In genomic region chr5:149321909-149322841, GRCm38 (mm10) we compare ENCODE assay signal across 8 mouse cellular contexts. TPM values are rescaled to one million over a fixed set of nuclear protein-coding genes. Genes with fewer than 3 reads are reported as not detected.
DNase-seq lines count a peak whose midpoint lies in the region; ATAC-seq and TF ChIP-seq lines count a peak whose summit lies in the region.

No protein-coding gene starts in this region.

- no peaks in the 10 kb centered on the region for H3K36me3 ChIP-seq in hindbrain, embryonic 10.5 days
- no peaks in the 10 kb centered on the region for H3K36me3 ChIP-seq in limb, embryonic 12.5 days
- no peaks in the 10 kb centered on the region for H3K36me3 ChIP-seq in stomach, embryonic 14.5 days (ENCODE audit: control insufficient read depth, insufficient read depth, low read length)

- peak overlapping the region; percentile 36; the same call in 1 of the 2 replicates for H3K4me2 ChIP-seq in limb, embryonic 12.5 days
- no peak overlapping the region for H3K4me2 ChIP-seq in stomach, embryonic 14.5 days (replicated peaks; ENCODE audit: low read depth, low read length)

- no peak overlapping the region for H3K9ac ChIP-seq in limb, embryonic 12.5 days (replicated peaks)
- no peak overlapping the region for H3K9ac ChIP-seq in stomach, embryonic 14.5 days (replicated peaks; ENCODE audit: low read depth, low read length)

- H3K4me1 ChIP-seq in hindbrain, embryonic 10.5 days (replicated peaks) = peaks cover 72% of the 10 kb centered on the region
- peaks cover 55% of the 10 kb centered on the region for H3K4me1 ChIP-seq in limb, embryonic 12.5 days (replicated peaks)
- peaks cover 34% of the 10 kb centered on the region for H3K4me1 ChIP-seq in stomach, embryonic 14.5 days (ENCODE audit: control insufficient read depth, insufficient read depth, low read length)

- no peak for TF ChIP-seq CTCF in left cerebral cortex, adult 2 months (IDR thresholded peaks at IDR 0.05)

- no peak overlapping the region for H3K4me3 ChIP-seq in left cerebral cortex, adult 2 months
- 0 out of 2 replicates have a peak overlapping the region, but pooled peaks have one; percentile 11 for H3K4me3 ChIP-seq in hindbrain, embryonic 10.5 days
- no peak overlapping the region for H3K4me3 ChIP-seq in limb, embryonic 12.5 days (replicated peaks)
- H3K4me3 ChIP-seq in stomach, embryonic 14.5 days (ENCODE audit: low read depth, low read length) = no peak overlapping the region

- no peaks in the 10 kb centered on the region for H3K9me3 ChIP-seq in hindbrain, embryonic 10.5 days
- H3K9me3 ChIP-seq in limb, embryonic 12.5 days = no peaks in the 10 kb centered on the region
- H3K9me3 ChIP-seq in stomach, embryonic 14.5 days (ENCODE audit: control insufficient read depth, low read depth, low read length) = no peaks in the 10 kb centered on the region

- no peak for ATAC-seq in limb, embryonic 12.5 days (ENCODE audit: insufficient number of reproducible peaks, insufficient read depth, low FRiP score, low TSS enrichment, low read depth)
- no peak for ATAC-seq in stomach, embryonic 14.5 days (ENCODE audit: insufficient number of reproducible peaks, insufficient read depth, low FRiP score, low read depth)

- H3K27ac ChIP-seq in left cerebral cortex, adult 2 months = peak overlapping the region; percentile 36; the same call in 1 of the 2 replicates
- peak overlapping the region; percentile 87 for H3K27ac ChIP-seq in hindbrain, embryonic 10.5 days
- peak overlapping the region; percentile 98 for H3K27ac ChIP-seq in limb, embryonic 12.5 days
- peak overlapping the region; percentile 84 for H3K27ac ChIP-seq in stomach, embryonic 14.5 days (ENCODE audit: low read length)

- H3K27me3 ChIP-seq in hindbrain, embryonic 10.5 days (ENCODE audit: insufficient read depth, poor library complexity, severe bottlenecking) = 0 out of 2 replicates have a peak, but pooled peaks cover 4% of the 10 kb centered on the region
- H3K27me3 ChIP-seq in limb, embryonic 12.5 days = no peaks in the 10 kb centered on the region
- H3K27me3 ChIP-seq in stomach, embryonic 14.5 days (ENCODE audit: control insufficient read depth, insufficient read depth, low read length) = no peaks in the 10 kb centered on the region

- no peak for DNase-seq in left cerebral cortex, adult 2 months (ENCODE audit: extremely low spot score in 1 of 2, low spot score in 2 of 2)
- no peak for DNase-seq in left cerebral cortex, postnatal 14 days (ENCODE audit: low spot score in 2 of 2)
- DNase-seq in hindbrain, embryonic 10.5 days (ENCODE audit: low spot score) = peak; percentile 63
- no peak for DNase-seq in cerebellum, adult 9-11 months
- no peak for DNase-seq in adrenal gland, postnatal 14 days
- DNase-seq in adrenal gland, postnatal 4 days (ENCODE audit: low spot score in 2 of 2) = no peak

- 39% methylated on average over 15 of the region's 15 CpGs for WGBS in hindbrain, embryonic 10.5 days
- WGBS in limb, embryonic 12.5 days = 23% methylated on average over 15 of the region's 15 CpGs
- WGBS in stomach, embryonic 14.5 days = 20% methylated on average over 15 of the region's 15 CpGs

- intact Hi-C loops in left cerebral cortex, adult 2 months (cut with DNase I) = no loop called here
- intact Hi-C loops in left cerebral cortex, postnatal 14 days (cut with DNase I) = no loop called here

RNA-seq across cellular contexts. Expression of gene Alox5ap, which starts 57.6 kb away (rescaled TPM):
- 10 to 100 TPM; 10.0 to 12.2 TPM for total RNA-seq in left cerebral cortex, adult 2 months (2021)
- 10 to 100 TPM in 1 of 2 experiments, 1 to 10 TPM in 1; 8.1 to 11.7 TPM for total RNA-seq in left cerebral cortex, postnatal 14 days (2021)
- polyA plus RNA-seq in hindbrain, embryonic 10.5 days (2016; fragmentation: Nextera tagmentation; extraction: Ambion mirVana) = 5.1 and 7.5 TPM in 2 replicates
- 11.0 and 13.8 TPM in 2 replicates for polyA plus RNA-seq in limb, embryonic 12.5 days (2016; fragmentation: Nextera tagmentation; extraction: Ambion mirVana)
- 11.2 and 11.6 TPM in 2 replicates for polyA plus RNA-seq in stomach, embryonic 14.5 days (2014; fragmentation: Nextera tagmentation; extraction: Ambion mirVana)
- total RNA-seq in adrenal gland, postnatal 14 days (2021) = 7.8 and 17.6 TPM in 2 replicates
- total RNA-seq in adrenal gland, postnatal 4 days (2021) = 10 to 100 TPM in 1 of 2 experiments, 1 to 10 TPM in 1; 9.6 to 12.8 TPM

Comparison
In these comparisons a context has a peak if more than half of its experiments do, and no peak if none do; other contexts are left out.
1. H3K27ac ChIP-seq: peak in every context shown above with its lines; median percentile 98 in limb, embryonic 12.5 days; 87 in hindbrain, embryonic 10.5 days; 84 in stomach, embryonic 14.5 days; 36 in left cerebral cortex, adult 2 months.